Mouse (Mus musculus) adrenal gland, postnatal 25 days (tissue): ENCODE measurements at regions not wholly inside any gene's neighbourhood (a gene's known extent, or its start where the extent isn't known, plus 50 kb on each side); places are given as distances from the start of the nearest gene placed in this dataset.

Experiments used
- DNase-seq: peaks from one replicate; pipeline ENCODE4 v3.0.0; 2021; ENCODE audit warnings: mixed read lengths

- no peak for DNase-seq
These were observed 362.8 kb upstream of the Pcsk5 start for GRCm38 (mm10) chr19:18200105-18200782.

- no peak for DNase-seq
These were observed 351.8 kb upstream of the Pcsk5 start for GRCm38 (mm10) chr19:18189102-18189742.

GRCm38 (mm10) chr19:18188122-18188866 is 350.9 kb upstream of the Pcsk5 start:
- no peak for DNase-seq

- no peak for DNase-seq
These were observed 348.5 kb upstream of the Pcsk5 start for GRCm38 (mm10) chr19:18185767-18186554.

- DNase-seq = no peak
These were observed 347.8 kb upstream of the Pcsk5 start for GRCm38 (mm10) chr19:18185211-18185610.

- no peak for DNase-seq
These were observed 338.8 kb upstream of the Pcsk5 start for GRCm38 (mm10) chr19:18176200-18176599.

GRCm38 (mm10) chr19:18146494-18146893 is 309.1 kb upstream of the Pcsk5 start:
- no peak for DNase-seq

- no peak for DNase-seq
These were observed 293.5 kb upstream of the Pcsk5 start for GRCm38 (mm10) chr19:18130936-18131335.

GRCm38 (mm10) chr19:18128786-18129185 is 291.4 kb upstream of the Pcsk5 start:
- no peak for DNase-seq

- DNase-seq = peak; percentile 6
These were observed 268.8 kb upstream of the Pcsk5 start for GRCm38 (mm10) chr19:18106236-18106635.

- DNase-seq = no peak
These were observed 267.2 kb upstream of the Pcsk5 start for GRCm38 (mm10) chr19:18104590-18104989.

- no peak for DNase-seq
These were observed 264.2 kb upstream of the Pcsk5 start for GRCm38 (mm10) chr19:18101423-18102341.

GRCm38 (mm10) chr19:18083312-18083711 is 245.9 kb upstream of the Pcsk5 start:
- no peak for DNase-seq

GRCm38 (mm10) chr19:18068919-18069318 is 231.5 kb upstream of the Pcsk5 start:
- DNase-seq = no peak

GRCm38 (mm10) chr19:18067855-18068494 is 230.5 kb upstream of the Pcsk5 start:
- DNase-seq = no peak

GRCm38 (mm10) chr19:18057256-18057890 is 219.9 kb upstream of the Pcsk5 start:
- DNase-seq = no peak

- DNase-seq = no peak
These were observed 219.2 kb upstream of the Pcsk5 start for GRCm38 (mm10) chr19:18056414-18057254.

GRCm38 (mm10) chr19:18050353-18050752 is 212.9 kb upstream of the Pcsk5 start:
- no peak for DNase-seq

GRCm38 (mm10) chr19:18034225-18034624 is 196.8 kb upstream of the Pcsk5 start:
- no peak for DNase-seq
